Mouse (Mus musculus) bone marrow macrophage, adult 2 months (primary cell): ENCODE measurements at regions not wholly inside any gene's neighbourhood (a gene's known extent, or its start where the extent isn't known, plus 50 kb on each side); places are given as distances from the start of the nearest gene placed in this dataset.

ENCODE experiments used
- H3K27ac ChIP-seq: 2 replicates; pipeline ENCODE4 v1.5.1; 2012; ENCODE audit warnings: low read depth, low read length; ENCODE audit not compliant: insufficient read depth
- H3K4me1 ChIP-seq: 2 replicates; pipeline ENCODE4 v1.6.1; 2012; ENCODE audit warnings: low read length; ENCODE audit not compliant: control insufficient read depth, insufficient read depth
- H3K4me3 ChIP-seq: 2 replicates; pipeline ENCODE4 v1.5.1; 2012; ENCODE audit warnings: mild to moderate bottlenecking, low read length, moderate library complexity; ENCODE audit not compliant: insufficient read depth
- CTCF ChIP-seq: IDR thresholded peaks from 2 replicates; pipeline ENCODE4 v1.5.1; 2012; ENCODE audit warnings: low read depth, mild to moderate bottlenecking, low read length, moderate library complexity
- POLR2A ChIP-seq: IDR thresholded peaks from 2 replicates; pipeline ENCODE4 v1.6.1; 2012; ENCODE audit warnings: mild to moderate bottlenecking, low read depth, low read length, borderline replicate concordance

DNA sequence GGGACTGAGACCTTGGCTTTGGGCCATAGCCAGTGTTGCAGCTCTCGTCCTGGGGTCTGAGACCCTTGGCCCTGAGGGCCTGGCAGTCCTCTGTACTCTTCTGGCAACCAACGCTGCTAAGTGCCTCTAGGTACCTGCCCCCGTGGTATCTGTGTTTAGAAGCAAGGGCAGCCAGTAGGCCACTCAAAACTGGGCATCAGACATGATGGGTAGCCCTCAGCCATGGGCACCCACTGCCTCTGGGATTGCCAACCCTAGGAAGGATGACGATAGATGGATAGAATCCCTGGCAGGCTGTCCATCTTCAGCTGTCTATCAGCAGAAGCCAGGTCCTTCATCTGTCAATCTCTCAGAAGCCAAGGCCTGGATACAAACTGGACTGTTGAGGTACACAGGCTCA is 234.9 kb downstream of the Rybp start:
- TF ChIP-seq POLR2A (no peak), CTCF (no peak)
- H3K4me1 ChIP-seq: no peaks in the 10 kb centered on the region
- no peak overlapping the region for H3K4me3 ChIP-seq
- H3K27ac ChIP-seq: no peak overlapping the region

DNA sequence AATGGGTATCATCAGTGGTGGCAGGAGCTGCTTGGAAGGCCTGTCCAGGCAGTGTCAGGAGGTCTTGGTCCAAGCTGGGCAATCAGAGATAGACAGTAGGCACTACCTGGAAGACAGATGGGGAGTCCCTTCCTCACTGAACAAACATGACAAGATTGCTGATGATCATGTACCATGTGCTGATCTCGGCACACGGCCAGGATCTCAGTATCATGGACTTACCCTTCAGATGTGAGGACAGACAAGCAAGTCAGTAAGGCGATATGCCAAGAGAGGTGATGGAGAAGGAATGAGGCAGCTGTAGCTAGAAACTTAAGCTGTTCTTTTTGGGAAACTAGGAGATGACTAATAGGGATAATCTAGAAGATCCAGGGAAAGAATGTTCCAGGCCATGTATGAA is 238.2 kb downstream of the Rybp start:
- Histone ChIP-seq H3K27ac (no peak overlapping the region), H3K4me3 (no peak overlapping the region), H3K4me1 (no peaks in the 10 kb centered on the region)
- TF ChIP-seq CTCF: no peak
- no peak for TF ChIP-seq POLR2A

DNA sequence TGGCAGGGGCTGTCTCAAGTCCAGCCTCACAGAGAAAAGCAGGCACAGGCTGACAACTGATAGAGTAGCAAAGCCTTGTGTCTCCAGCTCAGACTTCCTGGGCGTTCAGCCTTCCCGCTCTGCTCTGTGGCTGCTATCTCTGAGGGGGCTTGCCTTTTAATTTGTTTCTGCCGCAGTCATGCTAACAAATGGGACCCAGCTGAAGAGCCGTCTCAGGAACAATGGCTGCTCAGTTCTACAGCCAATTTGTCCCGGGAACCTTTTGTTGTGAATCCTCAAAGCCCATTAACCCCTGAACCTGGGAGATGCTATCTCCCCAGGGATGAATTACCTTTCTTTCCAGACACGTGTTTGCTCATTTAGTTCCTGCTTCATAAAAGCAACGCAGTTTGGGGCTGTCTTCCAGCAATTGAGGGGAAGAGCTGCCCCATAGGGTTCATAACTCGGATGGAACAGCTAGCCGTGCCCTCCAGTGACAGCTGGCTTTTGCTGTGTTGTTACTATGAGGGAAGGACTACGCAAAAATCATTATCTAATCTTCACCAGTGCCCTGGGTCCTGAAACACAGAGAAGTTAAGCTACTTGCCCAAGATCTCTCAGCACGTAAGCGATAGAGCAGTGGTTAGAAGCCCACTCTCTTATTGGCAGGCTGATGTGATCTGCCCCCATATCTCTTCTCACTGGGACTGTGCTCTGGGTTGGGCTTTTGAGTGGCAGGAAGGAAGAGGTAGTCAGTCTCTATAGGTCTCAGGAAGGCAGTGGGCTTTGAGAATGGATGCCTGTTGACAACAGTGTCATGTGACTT is 240.9 kb downstream of the Rybp start:
- H3K27ac ChIP-seq: no peak overlapping the region
- no peaks in the 10 kb centered on the region for H3K4me1 ChIP-seq
- TF ChIP-seq POLR2A (no peak), CTCF (no peak)
- no peak overlapping the region for H3K4me3 ChIP-seq

DNA sequence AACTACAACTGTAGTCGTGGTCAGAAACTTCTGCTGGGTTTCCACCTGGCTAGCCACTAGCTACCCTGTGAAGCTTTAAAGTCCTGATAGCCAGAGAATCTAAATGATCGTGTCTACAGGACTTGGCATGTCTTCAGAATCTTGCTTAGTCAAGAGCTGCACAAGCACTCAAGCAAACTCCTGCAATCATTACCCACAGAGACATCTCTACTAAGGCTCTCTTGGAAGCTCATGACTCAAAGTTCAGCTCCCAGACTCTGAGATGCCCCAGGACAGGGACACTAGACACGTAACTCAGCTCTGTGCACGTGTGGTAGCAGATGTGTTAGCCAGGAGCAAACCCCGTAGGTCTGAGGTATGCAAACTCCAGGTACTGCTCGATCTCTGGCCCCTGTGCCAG is 242.2 kb downstream of the Rybp start:
- Histone ChIP-seq H3K4me3 (no peak overlapping the region), H3K27ac (no peak overlapping the region), H3K4me1 (no peaks in the 10 kb centered on the region)
- TF ChIP-seq POLR2A: no peak
- no peak for TF ChIP-seq CTCF

DNA sequence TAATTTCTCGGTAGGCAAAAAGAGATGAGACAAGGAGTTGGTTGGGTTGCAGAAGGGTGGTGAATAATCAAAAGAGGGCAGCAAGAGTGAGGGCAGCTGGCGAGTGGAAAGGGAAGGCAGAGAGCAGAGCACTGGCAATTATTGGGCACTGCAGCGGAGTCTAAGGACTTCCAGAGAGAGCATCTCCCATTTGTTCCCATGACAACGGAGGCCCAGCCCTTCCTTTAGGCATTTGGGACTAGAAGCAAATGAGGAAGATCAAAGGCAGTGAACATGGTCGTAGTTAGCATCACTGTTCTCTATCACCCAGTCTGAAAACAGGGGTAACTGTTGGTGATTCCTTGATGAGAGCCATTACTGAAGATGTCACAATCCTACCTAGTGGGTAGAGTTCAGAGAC is 246.1 kb downstream of the Rybp start:
- no peaks in the 10 kb centered on the region for H3K4me1 ChIP-seq
- no peak overlapping the region for H3K4me3 ChIP-seq
- TF ChIP-seq CTCF: no peak
- no peak for TF ChIP-seq POLR2A
- no peak overlapping the region for H3K27ac ChIP-seq

DNA sequence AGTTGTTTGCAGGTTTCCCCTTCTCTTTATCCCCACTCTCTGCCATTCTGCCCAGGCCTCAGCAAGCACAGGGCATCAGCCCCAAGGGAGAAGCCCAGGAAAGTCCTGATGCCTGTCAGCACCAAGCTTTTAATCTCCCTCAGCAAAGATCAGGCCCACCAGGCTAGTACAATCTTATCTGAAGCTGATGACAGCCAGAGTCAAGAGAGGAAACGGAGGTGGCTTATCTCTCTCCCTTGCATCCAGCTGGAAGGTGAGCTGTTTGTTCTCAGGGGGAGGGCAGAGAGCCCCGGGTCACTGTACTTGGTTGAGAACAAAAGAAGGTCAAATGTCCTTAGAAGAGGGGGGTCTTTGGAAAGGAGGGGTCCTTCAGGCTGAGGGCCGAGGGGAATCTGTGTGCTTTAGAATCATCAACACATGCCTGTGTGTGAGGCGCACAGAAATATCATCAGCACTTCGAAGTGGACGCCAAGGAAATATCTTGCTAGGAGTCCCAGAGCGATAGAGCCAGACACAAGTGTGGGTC is 246.8 kb downstream of the Rybp start:
- no peak overlapping the region for H3K27ac ChIP-seq
- H3K4me3 ChIP-seq: no peak overlapping the region
- TF ChIP-seq POLR2A (no peak), CTCF (no peak)
- H3K4me1 ChIP-seq: no peaks in the 10 kb centered on the region

DNA sequence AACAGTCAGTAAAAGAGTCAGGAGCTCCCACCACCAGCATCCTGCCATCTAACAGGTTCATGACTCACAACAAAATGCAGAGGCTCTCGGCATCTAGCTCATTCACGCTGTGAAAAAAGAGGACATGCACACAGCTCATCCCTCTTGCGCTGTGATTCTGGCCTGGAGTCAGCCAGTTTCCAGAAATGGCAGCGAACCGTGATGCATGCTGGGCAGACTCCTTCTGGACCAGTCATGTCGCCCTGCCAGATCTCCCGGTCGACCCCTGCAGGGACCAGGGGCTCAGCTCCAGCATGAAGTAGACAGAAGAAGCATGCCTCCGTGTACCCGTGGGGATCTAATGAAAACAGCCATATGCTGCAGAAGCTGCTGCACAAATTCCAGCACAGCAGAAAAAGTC is 254.6 kb downstream of the Rybp start:
- Histone ChIP-seq H3K4me3 (no peak overlapping the region), H3K27ac (no peak overlapping the region), H3K4me1 (no peaks in the 10 kb centered on the region)
- TF ChIP-seq POLR2A (no peak), CTCF (no peak)

DNA sequence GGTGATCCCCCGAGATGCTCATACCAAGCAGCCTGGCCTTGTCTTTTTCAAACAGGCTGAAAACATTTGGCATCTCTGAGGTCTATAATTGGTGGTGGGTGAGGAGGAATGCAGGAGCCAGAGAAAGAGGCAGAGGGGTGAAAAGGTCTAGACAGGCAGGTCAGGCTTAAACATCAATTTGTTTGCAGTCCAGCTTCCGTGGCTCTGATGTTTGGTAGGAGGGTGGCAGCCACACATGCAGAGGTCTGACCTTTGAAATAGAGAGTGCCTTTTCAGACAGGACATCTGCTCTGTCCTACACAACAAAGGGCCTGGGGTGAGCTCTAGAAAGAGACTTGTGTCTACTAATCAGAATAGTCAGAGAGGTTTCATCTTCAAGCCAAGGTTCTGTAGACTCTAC is 256.8 kb downstream of the Rybp start:
- Histone ChIP-seq H3K4me1 (no peaks in the 10 kb centered on the region), H3K27ac (no peak overlapping the region), H3K4me3 (no peak overlapping the region)
- TF ChIP-seq POLR2A: no peak
- no peak for TF ChIP-seq CTCF

DNA sequence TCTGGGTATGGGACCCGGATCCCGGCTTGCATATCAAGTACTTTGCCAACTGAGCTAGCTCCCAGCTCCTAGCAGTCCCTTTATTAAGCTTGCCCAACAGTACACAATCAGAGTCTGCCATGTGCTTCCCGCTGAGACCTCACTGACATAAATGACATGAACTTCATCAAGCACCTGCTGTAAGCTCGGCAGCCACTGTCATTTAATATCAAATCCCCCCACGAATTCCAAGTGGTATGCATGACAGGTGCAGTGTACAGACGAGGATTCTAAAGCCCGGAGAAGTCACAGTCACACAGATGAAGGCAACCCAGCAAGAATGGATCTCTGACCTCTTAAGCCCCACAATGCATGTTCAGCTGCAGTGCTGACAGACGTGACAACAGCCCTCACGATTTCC is 257.3 kb downstream of the Rybp start:
- no peaks in the 10 kb centered on the region for H3K4me1 ChIP-seq
- H3K27ac ChIP-seq: no peak overlapping the region
- no peak for TF ChIP-seq POLR2A
- no peak for TF ChIP-seq CTCF
- no peak overlapping the region for H3K4me3 ChIP-seq

DNA sequence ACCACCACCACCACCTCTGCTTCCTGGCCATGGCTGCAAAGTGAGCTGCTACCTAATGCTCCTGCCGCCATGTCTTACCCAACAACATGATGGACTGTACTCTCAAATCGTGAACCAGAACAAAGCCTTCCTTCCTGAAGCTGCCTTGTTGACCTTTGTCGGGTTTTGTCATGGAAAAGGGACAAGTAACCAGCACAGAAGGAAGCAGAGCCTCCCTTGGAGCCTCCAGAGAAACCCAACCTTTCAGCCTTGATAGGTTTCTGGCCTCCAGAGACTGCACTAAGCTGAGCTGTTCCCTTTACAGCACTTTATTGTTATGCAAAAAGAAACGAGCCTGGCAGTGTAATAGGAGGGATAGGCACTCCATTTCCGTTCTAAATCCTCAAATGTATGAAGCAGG is 259.8 kb downstream of the Rybp start:
- TF ChIP-seq POLR2A: no peak
- no peak for TF ChIP-seq CTCF
- no peak overlapping the region for H3K4me3 ChIP-seq
- no peaks in the 10 kb centered on the region for H3K4me1 ChIP-seq
- no peak overlapping the region for H3K27ac ChIP-seq

DNA sequence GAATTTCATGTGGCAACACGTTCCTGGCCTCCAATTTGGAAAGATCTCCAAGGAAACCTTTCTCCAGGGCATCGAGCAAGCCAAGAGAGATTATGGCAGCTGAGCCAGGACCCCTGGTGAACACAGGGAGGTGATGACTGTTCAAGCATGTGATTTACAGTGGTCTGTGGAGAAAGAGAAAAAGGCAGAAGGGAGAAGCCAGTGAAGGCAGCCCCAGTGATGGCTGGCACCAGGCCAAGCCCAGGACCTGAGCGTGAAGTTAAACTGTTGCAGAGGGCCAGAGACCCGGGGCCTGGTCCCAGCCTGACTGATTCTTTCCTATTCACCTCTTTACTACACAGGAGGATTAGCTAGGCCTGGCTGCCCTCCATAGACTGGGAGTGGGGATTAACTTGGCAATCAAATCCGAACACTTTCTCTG is 261.7 kb downstream of the Rybp start:
- H3K4me1 ChIP-seq: no peaks in the 10 kb centered on the region
- H3K27ac ChIP-seq: no peak overlapping the region
- TF ChIP-seq CTCF (no peak), POLR2A (no peak)
- no peak overlapping the region for H3K4me3 ChIP-seq
